Mouse (Mus musculus): ENCODE measurements around the gene Ankrd44.
A peak's percentile ranks its signal among the peaks of the same experiment; 100 is the strongest.

Ankrd44 gene

DNA sequence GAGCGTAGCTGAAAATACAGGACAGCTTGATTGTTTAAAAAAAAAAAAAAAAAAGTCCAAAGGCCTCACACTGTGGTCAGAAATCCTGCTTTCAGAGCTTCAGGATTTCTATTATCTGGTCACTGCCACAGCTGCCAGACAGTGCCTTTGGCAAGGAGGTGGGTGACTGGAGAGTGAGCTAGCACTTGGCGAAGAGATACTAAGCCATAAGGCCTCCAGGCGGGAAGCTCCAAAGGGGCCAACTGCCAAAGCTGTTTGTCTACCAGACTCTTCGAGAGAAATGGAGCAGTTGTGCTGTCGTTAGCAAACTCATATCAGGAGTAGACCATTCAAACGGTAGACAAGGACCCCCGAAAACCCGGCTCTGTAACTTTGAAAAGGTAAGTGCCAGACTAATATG lies 3.5 kb downstream of the Ankrd44 start:
- peak; percentile 66 for DNase-seq (ENCODE audit: low spot score)

DNA sequence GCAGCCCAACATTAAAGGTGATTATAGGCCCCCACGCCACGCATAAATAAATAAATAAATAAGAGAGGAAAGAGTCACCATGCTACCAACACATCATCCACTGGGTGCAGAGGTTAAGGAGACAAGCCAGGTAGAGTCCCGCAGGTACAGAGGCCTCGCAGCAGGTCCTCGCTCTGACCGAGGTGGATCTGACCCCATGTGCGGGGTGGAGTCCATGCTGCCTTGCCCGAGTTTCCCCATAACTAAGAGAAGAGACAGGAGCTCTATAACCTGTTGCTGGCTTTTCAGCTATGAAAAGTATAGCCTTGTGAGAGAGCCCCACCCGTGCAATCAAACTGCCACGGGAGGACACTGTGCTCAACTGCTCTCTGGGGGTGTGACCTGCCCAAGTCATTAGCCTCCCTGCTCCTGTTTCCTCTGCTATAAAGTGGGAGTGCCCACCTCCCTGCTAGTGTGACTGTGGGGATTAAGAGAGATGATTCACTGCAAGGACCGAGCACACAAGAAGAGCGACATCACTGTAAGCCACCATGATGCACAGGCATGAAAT lies 4.1 kb downstream of the Ankrd44 start:
- DNase-seq (ENCODE audit: low spot score) = no peak

DNA sequence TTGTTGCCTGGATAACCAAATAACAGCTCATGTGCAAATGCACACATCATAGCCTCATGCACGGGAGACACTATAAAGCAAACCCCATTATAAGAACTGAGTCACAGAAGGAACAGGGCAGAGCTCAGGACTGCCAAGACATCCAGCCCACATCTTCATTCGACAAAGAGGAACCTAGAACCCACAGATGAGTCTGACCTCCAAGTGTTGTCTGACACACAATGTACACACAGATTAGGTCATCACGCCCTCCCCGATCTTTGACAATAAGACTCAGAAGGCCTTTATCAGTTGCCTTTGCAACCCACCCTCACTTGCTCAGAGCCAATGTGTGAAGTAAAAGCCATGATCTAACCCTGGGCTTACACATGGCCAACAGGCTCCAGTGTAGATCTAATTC lies 6.1 kb downstream of the Ankrd44 start:
- no peak for DNase-seq (ENCODE audit: low spot score)

DNA sequence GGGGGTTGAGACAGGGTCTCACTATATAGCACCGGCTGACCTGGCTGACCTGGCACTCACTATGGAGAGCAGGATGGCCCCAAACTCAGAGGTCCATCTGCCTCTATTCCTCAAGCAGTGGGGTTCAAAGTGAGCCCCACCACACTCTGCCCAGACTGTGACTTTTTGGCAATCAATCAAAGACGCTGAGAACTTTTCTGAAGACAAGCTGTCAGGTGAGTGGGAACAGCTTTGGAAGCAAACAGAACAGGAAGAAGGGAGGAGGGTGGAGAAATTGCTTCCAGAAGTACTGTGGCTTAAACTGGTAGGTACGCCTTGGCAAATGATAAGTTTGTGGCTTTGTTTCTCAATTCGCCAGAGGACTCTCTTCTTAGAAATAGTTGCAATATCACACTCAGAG lies 9.7 kb downstream of the Ankrd44 start:
- DNase-seq (ENCODE audit: low spot score) = no peak

DNA sequence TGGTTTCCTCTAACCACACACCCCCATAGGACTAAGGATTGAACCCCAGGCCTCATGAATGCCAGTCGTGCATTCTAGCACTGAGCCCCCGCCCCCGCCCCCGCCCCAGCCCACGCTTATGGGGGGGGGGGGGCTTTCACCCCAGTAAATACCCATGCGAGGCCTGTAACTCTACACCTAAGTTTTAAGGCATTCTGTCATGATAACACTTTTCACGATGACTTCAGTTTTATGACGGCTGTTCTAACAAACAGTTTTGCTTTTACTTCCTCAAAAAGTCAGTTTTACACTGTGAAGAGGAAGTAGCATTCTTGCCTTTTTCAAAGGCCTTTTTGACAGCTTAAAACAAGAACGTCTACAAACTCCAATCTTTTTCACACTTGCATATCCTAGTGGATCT lies 11.8 kb downstream of the Ankrd44 start:
- DNase-seq (ENCODE audit: low spot score) = no peak

DNA sequence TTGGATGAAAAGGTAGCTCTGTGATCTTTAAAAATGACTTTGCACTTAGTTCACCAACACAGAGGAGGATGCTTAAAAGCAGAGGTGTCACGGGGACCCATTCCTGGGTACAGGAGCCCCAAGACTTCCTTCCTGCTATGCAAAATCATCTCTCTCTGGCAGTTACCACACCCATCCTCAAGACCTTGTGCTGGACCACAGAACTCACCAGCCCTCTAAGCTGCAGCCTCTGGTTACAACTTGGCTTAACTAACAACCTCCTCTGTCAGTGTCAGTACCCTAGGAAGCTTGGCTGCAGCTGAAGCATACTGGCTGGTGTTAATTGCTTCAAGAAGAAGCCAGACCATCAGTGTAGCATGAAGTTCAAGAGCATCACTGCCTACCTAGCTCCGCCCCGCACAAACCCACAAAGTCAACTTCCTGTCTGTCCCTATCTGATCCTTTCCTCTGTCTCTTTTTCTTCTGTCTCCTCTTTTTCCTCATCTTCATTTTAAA lies 12.8 kb downstream of the Ankrd44 start:
- DNase-seq (ENCODE audit: low spot score) = no peak

DNA sequence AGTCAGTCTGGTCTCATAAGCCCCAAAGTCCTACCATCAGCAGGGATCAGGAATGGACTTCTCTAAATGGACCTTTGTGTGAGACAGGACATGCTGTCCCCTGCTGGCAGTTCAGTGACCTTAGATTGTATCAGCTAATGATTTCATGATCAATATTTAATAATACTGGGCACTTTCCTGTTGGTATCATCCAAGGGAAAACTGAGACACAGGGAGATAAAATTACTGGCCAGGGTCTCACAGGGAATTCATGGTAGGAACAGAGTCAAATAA lies 13.2 kb downstream of the Ankrd44 start:
- DNase-seq (ENCODE audit: low spot score) = no peak

DNA sequence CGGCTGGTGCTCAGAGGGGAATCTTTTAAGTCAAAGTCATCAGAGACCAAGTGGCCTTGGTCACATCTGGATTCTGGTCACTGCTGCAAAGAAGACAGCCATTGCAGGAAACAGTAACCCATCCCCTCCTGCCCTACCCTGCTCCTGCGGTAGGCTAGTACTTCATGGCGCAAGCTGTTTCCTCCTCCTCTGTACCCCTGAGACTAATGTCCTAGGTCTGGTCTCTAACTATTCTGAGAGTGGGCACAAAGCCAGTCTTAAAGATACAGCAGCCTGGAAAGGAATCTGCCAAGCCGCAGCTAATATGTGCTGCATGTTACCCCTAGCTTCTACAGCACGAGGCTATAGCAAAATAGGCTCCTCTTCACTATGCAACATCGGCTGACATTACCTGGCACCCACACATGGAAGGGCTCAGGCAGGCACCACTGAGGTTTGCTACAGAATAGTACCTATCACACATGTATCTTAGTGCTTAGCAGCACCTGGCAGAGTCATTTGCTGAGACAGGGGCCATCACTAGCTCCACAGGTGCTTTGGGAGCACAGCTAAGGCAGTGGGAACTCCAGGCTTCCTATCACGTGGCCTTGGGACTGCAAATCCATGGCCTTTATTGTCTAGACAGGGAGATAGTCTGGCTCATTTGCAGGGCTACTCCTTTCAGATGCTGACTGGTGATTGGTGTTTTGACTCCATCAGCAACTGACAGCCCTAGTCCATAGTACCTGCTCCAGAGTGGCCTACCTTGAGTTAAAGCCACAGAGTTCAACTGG lies 13.7 kb downstream of the Ankrd44 start:
- peak; percentile 69 for DNase-seq (ENCODE audit: low spot score)

DNA sequence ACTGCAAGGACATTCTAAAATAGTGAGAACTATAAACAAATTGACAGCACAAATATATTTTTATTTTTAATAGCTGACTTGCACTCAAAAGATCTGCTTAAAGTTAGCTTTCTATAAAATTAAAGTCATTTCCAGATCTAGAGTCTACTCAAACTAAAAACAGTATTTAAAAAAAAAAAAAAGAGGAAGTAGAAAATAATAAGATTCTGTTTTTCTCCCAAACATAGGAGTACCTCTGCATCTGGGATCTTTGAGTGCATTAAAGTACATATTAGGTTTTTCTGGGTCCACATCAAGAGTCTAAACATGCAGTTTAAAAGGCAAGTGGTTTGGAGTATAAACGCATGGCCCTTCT lies 15.0 kb downstream of the Ankrd44 start:
- DNase-seq (ENCODE audit: low spot score) = no peak

DNA sequence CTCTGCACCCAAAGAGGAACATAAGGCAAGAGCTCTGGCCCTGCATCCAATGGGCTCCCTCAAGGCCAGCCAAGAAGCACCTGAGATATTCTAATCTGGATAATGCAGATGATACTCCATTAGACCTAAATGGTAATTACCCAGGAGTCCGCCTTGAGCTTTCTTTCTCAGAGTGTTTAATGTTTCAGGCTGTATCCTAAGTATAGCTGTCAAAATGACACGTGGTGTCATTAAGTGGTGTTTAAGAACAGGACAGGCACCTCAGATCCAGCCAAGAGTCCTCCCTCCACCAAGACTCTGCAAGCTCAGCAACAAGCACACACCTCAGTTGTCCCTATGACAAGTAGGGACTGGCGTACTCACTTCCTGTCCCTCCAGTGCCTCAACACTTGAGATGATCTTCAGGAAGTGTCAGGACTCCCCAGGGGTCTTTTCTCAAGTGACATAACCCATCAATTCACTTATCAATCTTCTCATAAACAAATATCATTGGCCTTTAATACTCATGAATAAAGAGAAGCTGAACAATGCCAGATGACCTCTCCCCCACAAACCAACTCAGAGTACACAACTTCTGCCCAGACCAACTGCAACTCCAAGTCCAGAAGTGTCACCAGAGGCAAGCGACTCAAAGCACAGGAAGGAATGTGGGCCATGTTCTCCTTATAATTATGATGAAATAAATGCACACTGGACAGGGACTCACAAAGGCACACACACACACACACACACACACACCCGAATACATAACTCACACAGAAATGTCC lies 15.5 kb downstream of the Ankrd44 start:
- DNase-seq (ENCODE audit: low spot score) = peak; percentile 79

DNA sequence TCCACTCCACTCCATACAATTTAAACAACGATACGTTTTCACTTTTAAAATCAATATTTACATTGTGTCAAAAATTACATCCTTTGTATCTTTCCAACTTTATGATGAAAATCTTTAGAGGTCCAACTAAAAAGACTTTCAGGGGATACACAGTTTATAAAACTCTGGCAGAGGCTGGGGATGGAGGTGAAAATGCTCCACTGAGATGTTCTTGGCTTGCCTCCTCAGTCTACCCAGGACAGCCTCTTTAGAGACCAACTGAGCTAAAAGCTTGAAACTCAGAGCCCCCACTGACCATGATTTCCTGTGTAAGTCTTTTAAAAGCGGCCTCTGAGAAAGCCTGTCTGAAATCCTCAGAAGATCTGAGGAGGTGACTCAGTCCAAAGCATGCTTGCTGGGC lies 17.4 kb downstream of the Ankrd44 start:
- no peak for DNase-seq (ENCODE audit: low spot score)

DNA sequence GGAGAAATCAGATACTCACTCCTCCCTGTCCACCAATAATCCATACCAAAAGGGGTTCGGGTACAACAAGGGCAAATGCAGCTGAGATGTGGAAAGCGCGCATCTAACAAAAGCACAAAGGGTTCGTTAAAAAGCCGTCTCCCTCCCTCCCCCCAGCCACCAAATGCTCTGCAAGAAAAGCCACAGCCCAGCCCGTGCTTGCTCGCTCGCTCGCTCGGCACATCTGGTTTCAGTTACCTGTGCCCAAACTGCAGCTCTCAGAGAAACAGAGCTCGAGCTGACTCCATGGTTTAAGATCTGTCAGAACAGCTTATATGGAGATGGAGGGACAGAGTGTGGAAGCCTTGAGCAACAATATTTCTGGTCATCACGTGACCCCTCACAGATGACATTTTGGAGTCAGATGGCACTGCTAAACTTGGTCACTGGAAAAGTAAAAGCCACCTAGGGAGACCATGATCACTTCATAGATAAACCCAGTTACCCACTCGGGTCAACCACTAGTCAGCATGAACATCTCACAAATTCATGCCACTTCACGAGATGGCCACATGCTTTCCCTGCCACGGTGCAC lies 19.0 kb downstream of the Ankrd44 start:
- DNase-seq (ENCODE audit: low spot score) = peak; percentile 56

DNA sequence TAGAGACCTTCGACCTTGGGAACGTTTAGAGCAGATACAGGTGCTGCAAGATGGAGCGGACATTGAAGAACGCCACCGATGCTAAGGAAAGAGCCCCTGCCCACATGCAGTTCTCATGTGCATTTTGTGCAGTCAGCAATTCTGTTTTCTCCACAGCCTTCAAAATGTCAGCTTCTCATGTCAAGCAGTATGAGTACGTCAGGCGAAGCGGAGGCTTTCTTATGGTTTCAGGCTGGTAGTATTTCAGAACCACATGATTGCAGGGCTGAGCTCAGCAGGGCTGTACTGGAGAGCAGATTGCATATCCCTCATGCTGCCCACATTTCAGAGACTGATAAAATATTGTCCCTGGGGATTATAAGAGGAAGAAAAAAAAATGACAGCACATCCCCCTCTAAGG lies 19.9 kb downstream of the Ankrd44 start:
- DNase-seq (ENCODE audit: low spot score) = peak; percentile 32

DNA sequence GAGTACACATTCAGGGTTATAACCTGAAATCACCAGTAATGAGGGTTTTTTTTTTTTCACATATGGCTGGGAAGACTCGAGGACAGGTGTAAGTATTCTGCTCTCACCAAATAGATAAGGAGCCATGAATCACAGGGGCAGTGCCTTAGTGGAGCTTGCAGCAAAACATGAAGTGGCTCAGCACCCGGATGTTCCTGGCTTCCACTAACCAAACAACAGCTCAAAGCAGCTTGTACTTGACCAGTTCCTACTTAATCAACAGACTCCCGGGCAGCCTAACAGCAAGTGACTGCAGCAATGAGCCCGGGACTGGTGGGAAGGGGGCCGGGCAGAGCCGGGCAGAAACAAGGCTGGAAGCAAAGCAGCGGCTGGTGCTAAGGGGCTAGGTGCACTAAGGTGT lies 20.6 kb downstream of the Ankrd44 start:
- no peak for DNase-seq (ENCODE audit: low spot score)

DNA sequence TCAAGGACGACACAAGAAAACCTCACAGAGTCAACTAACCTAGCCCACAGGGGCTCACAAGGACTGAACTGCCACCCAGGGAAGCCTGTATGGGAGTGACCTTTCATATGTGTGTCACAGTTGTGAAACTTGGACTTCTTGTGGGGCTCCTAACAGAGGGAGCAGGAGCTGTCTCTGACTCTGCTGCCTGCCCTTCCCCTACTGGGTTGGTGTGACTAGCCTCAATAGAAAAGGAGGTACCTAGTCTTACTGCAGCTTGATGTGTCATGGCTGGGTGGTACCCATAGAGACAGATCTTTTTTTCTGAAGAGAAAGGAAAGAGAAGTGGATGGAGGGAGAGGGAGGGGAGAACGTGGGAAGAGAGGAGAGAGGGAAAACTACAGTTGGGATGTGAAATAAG lies 22.0 kb downstream of the Ankrd44 start:
- no peak for DNase-seq (ENCODE audit: low spot score)

DNA sequence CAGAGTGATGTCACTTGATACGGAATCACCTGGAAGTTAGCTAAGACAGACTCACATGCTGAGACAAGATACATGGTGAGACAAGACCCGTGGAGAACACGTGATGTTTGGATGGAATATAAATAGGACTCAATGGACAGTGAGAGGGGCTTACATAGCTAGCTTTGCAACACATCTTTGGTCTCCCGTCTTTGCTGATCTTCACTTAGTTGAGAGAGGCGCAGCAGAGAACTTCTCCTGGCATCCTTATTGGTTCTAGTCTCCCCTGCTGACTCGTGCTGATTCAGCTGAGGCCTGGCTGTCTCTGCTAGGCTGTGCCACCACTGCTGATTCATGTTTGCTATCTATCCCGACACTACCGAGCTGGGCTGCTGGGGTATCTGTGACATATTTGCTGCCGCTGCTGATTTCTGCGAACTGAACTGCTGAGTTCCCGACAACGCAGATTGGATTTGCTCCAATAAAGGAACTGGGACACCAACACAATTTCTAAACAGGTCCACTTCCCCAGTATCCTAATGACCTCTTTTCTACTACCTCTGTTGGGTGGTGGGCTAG lies 23.4 kb downstream of the Ankrd44 start:
- DNase-seq (ENCODE audit: low spot score) = no peak

DNA sequence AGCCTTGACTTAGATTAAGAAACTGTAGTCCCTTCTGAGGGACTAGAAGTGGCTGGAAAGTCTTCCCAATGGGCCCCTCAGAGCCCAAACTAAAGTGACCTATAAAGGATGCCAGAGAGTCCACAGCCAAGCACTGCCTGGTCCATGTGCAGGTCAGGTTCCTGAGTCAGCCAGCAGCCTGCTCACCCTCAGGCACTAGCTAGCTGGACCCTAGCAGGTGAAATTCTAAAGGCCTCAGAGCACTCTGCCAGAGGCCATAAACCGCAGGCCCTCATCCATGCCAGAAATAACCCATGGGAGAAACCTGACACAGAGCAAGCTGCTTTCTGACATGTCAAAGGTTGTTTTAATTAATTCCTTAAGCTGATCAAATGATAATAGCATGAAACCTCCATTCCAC lies 25.1 kb downstream of the Ankrd44 start:
- DNase-seq (ENCODE audit: low spot score) = no peak

DNA sequence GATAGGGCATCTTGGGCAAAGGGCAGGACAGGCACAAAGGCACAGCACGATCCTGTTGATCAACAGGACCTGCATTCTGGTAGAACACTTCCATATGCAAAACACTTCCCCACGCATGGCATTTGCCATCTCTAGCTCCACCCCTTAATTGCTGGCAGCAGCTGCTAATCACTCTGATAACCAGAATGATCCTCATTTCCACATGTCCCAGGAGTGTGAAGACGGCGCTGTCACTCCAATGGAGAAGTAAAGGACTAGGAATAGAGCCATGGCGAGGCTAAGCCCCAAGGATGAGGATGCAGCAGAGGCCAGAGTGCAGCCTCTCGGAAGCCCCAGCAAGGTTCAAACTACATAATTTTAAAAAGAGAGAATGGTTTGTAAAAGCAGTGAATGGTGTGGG lies 26.9 kb downstream of the Ankrd44 start:
- no peak for DNase-seq (ENCODE audit: low spot score)

DNA sequence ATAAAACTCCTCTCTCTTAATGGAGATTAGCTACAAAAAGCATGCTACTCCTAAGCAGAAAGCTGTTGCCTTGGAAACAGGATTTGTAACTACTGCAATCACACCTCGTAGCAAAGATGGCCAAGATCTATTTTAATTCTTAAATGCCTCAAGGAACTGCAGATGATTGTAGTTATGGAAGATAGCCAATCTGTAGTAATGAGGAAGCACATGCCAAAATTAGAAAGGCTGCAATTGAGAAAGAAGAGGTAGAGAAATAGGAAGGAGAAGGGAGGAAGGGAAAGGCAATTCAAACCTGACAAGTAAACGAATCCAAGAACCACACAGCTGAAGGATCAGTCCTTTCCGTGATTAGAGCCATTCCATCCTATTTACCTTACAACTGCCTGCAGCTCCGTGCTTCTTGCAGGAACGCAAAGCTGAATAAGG lies 27.5 kb downstream of the Ankrd44 start:
- DNase-seq (ENCODE audit: low spot score) = no peak

DNA sequence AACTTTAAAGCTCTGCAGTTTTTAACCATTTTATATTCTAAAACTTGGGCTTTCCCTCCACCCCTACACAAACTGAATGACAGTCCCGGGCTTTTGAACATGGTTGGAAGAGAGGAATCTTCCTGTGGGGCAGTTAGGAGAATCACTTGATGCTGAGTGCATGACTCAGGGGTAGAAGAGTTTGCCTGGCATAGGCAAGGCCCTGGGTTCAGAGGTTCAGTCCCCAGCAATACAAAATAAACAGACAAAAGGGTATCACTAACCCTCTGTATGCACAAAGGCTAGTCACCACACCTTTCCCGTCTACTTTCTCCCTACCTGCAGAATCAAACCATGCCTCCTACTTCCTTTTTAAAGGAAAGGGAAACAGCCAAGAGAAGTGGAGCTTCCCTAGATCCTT lies 28.5 kb downstream of the Ankrd44 start:
- DNase-seq (ENCODE audit: low spot score) = no peak

DNA sequence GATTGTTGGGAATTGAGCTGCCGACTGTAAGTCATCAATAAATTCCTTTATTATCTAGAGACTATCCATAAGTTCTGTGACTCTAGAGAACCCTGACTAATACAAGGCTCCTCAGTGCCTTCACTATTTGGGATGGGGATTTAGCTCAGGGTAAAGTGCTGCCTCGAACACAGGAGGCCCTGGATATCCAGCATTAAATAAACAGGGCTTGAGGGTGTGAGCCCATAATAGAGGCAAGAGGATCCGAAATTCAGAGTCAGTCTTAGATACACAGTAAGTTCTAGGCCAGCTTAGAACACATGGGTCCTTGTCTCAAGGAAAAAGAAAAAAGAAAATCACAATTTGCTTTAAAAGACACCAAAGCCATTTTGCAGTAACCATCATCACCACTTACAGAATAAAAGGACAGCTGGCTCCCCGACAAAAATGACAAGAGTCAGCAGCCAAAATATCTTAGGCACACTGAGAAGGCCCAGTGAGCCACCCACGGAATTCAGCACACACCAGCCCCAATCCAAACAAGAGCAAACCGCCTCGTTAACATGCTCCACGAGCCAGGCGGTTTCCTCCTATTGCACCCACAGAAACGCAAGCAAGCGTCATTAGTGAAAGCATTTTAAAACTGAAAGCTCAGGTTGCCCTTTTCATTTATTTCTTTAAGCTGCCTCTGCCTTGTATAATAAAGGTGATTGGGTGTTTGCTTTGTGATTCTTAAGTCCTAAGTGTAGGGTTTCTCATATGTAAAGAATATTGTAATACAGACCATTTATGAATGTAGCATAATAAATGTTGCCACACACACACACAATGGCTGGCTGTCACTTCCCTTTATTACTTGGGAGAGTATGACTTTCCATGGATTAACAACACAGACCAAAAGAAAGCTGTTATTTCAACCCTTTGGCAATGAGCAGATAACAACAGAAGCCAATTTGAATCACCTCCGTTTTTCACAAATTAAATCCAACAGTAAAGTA lies 29.8 kb downstream of the Ankrd44 start:
- DNase-seq (ENCODE audit: low spot score) = peak; percentile 47

DNA sequence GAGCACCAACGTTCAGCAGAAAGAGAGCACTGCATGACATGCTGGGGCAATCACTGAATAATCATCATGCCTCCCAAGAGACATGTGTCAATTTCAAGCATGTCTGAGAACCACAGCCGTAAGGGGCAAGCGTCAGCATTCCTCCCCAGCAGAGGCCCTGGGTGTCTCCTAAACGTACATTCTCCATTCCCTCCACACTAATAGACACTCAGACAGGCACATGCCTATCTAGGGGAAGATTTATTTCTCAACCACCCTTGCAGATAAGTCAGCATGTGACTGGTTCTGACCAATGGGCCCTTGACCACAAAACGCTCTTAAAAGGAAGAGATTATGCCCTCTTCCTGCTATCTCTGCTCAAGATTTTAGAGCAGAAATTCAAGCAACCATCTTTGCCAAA lies 37.7 kb downstream of the Ankrd44 start:
- DNase-seq (ENCODE audit: low spot score) = no peak

Measured in adipocyte (in vitro differentiated cells).